ENCODE assay signal across 11 mouse cellular contexts in the genomic region with DNA sequence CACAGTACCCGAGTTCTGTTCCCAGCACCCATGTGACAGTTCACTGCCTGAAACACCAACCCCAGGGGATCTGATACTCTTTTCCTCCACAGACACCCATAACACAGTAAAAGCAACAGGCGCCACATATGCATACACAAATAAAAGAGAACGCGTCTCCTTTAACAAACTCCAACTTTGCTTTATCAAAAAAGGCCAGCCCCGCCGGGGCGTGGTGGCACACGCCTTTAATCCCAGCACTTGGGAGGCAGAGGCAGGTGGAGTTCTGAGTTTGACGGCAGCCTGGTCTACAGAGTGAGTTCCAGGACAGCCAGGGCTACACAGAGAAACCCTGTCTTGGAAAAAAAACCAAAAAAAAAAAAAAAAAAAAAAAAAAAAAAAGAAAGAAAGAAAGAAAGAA. TPM values are rescaled to one million over a fixed set of nuclear protein-coding genes. Genes with fewer than 3 reads are reported as not detected.
"Had no signal": no experiment of that assay in that cellular context is flagged by ENCODE, and none has a peak within 500 bp of the region (broad histone marks: within the 10 kb centered on the region; RNA-seq: fewer than 3 reads in every experiment).

No protein-coding gene starts in this region.

RNA-seq across cellular contexts. Expression of gene 4930415O20Rik, which starts 15.3 kb away (rescaled TPM):
- total RNA-seq: layer of hippocampus, adult 18-20 months; layer of hippocampus, postnatal 36 days; left cerebral cortex, adult 8-10 months; left cerebral cortex, postnatal 25 days; monocyte, adult 5-6 weeks; neutrophil, adult 5-6 weeks had no signal
- polyA plus RNA-seq: intestine, postnatal 0 days; limb, embryonic 15.5 days; lung, embryonic 14.5 days; neural tube, embryonic 12.5 days; spleen, adult 2 months had no signal

RNA-seq across cellular contexts. Expression of gene Adcy6, which starts 23.7 kb away (rescaled TPM):
- total RNA-seq: monocyte, adult 5-6 weeks had no signal

RNA-seq across cellular contexts. Expression of gene Cacnb3, which starts 44.5 kb away (rescaled TPM):
- total RNA-seq: neutrophil, adult 5-6 weeks had no signal
